ENCODE assay signal across 8 mouse cellular contexts in genomic region chr16:87697707-87698365, GRCm38 (mm10). TPM values are rescaled to one million over a fixed set of nuclear protein-coding genes. Genes with fewer than 3 reads are reported as not detected.
DNase-seq lines count a peak whose midpoint lies in the region; ATAC-seq lines count a peak whose summit lies in the region.

No protein-coding gene starts in this region.

- H3K27me3 ChIP-seq in kidney, embryonic 16.5 days (ENCODE audit: insufficient read depth, low read length), result no peaks in the 10 kb centered on the region
- H3K27me3 ChIP-seq in embryonic facial prominence, embryonic 10.5 days (replicated peaks; ENCODE audit: low read depth, poor library complexity, severe bottlenecking), result peaks cover 9% of the 10 kb centered on the region; the same call in 1 of the 2 replicates
- H3K27me3 ChIP-seq in hindbrain, embryonic 16.5 days (replicated peaks; ENCODE audit: control insufficient read depth, insufficient read depth, low read length), result no peaks in the 10 kb centered on the region
- no peaks in the 10 kb centered on the region for H3K27me3 ChIP-seq in midbrain, embryonic 16.5 days (ENCODE audit: control insufficient read depth, insufficient read depth, low read depth, low read length)

- H3K27ac ChIP-seq in kidney, embryonic 16.5 days (ENCODE audit: low read length), result no peak overlapping the region
- H3K27ac ChIP-seq in embryonic facial prominence, embryonic 10.5 days (replicated peaks), result no peak overlapping the region; the same call in 1 of the 2 replicates
- 0 out of 2 replicates have a peak overlapping the region, but pooled peaks have one; percentile 12 for H3K27ac ChIP-seq in hindbrain, embryonic 16.5 days (ENCODE audit: low read depth, low read length)
- H3K27ac ChIP-seq in midbrain, embryonic 16.5 days (ENCODE audit: low read length), result peak overlapping the region; percentile 92

- DNase-seq in kidney, postnatal 14 days, result no peak
- no peak for DNase-seq in embryonic facial prominence, embryonic 10.5 days (ENCODE audit: low spot score)
- no peak for DNase-seq in natural killer cell, adult 2 months (ENCODE audit: low spot score in 2 of 2)
- no peak for DNase-seq in thymus, postnatal 36 days
- no peak for DNase-seq in cerebellum, postnatal 10 days

- 0 out of 2 replicates have a peak overlapping the region, but pooled peaks have one; percentile 97 for H3K9ac ChIP-seq in kidney, embryonic 16.5 days (replicated peaks; ENCODE audit: low read length)
- peak overlapping the region; percentile 93; the same call in 1 of the 2 replicates for H3K9ac ChIP-seq in hindbrain, embryonic 16.5 days (ENCODE audit: low read depth, low read length)
- peak overlapping the region; percentile 91 for H3K9ac ChIP-seq in midbrain, embryonic 16.5 days (ENCODE audit: low read depth, low read length)

- H3K4me1 ChIP-seq in kidney, embryonic 16.5 days (ENCODE audit: insufficient read depth, low read length), result peaks cover 21% of the 10 kb centered on the region
- peaks cover 29% of the 10 kb centered on the region for H3K4me1 ChIP-seq in embryonic facial prominence, embryonic 10.5 days
- peaks cover 9% of the 10 kb centered on the region for H3K4me1 ChIP-seq in hindbrain, embryonic 16.5 days (ENCODE audit: control insufficient read depth, insufficient read depth, low read depth, low read length)
- peaks cover 17% of the 10 kb centered on the region for H3K4me1 ChIP-seq in midbrain, embryonic 16.5 days (ENCODE audit: control insufficient read depth, insufficient read depth, low read length)

- H3K9me3 ChIP-seq in kidney, embryonic 16.5 days (ENCODE audit: low read length), result no peaks in the 10 kb centered on the region
- no peaks in the 10 kb centered on the region for H3K9me3 ChIP-seq in embryonic facial prominence, embryonic 10.5 days
- H3K9me3 ChIP-seq in hindbrain, embryonic 16.5 days (ENCODE audit: control insufficient read depth, low read length), result no peaks in the 10 kb centered on the region
- H3K9me3 ChIP-seq in midbrain, embryonic 16.5 days (replicated peaks; ENCODE audit: control insufficient read depth, low read length, poor library complexity, severe bottlenecking), result no peaks in the 10 kb centered on the region

- peak overlapping the region; percentile 79 for H3K4me2 ChIP-seq in kidney, embryonic 16.5 days (replicated peaks; ENCODE audit: low read depth, low read length)
- H3K4me2 ChIP-seq in hindbrain, embryonic 16.5 days (ENCODE audit: low read length), result peak overlapping the region; percentile 82
- H3K4me2 ChIP-seq in midbrain, embryonic 16.5 days (ENCODE audit: low read length), result peak overlapping the region; percentile 89

- 48% methylated on average over 16 of the region's 16 CpGs for WGBS in kidney, embryonic 16.5 days
- WGBS in embryonic facial prominence, embryonic 10.5 days, result 46% methylated on average over 16 of the region's 16 CpGs
- 39% methylated on average over 16 of the region's 16 CpGs for WGBS in hindbrain, embryonic 16.5 days
- 30% methylated on average over 16 of the region's 16 CpGs for WGBS in midbrain, embryonic 16.5 days

- H3K36me3 ChIP-seq in kidney, embryonic 16.5 days (ENCODE audit: insufficient read depth, low read length), result no peaks in the 10 kb centered on the region
- no peaks in the 10 kb centered on the region for H3K36me3 ChIP-seq in embryonic facial prominence, embryonic 10.5 days (replicated peaks)
- no peaks in the 10 kb centered on the region for H3K36me3 ChIP-seq in hindbrain, embryonic 16.5 days (ENCODE audit: control insufficient read depth, insufficient read depth, low read length)
- no peaks in the 10 kb centered on the region for H3K36me3 ChIP-seq in midbrain, embryonic 16.5 days (ENCODE audit: control insufficient read depth, insufficient read depth, low read length)

- H3K4me3 ChIP-seq in kidney, embryonic 16.5 days (ENCODE audit: low read length), result peak overlapping the region; percentile 89
- H3K4me3 ChIP-seq in embryonic facial prominence, embryonic 10.5 days, result peak overlapping the region; percentile 93
- peak overlapping the region; percentile 89 for H3K4me3 ChIP-seq in hindbrain, embryonic 16.5 days (ENCODE audit: low read length)
- H3K4me3 ChIP-seq in midbrain, embryonic 16.5 days (ENCODE audit: low read depth, low read length), result peak overlapping the region; percentile 92

- ATAC-seq in kidney, embryonic 16.5 days (ENCODE audit: low FRiP score, low TSS enrichment), result peak; percentile 3; the same call in 1 of the 2 replicates
- ATAC-seq in hindbrain, embryonic 16.5 days, result peak; percentile 8
- peak; percentile 18 for ATAC-seq in midbrain, embryonic 16.5 days

RNA-seq across cellular contexts. Expression of gene Bach1, which starts 0.9 kb away (rescaled TPM):
- 12.0 and 12.5 TPM in 2 replicates for polyA plus RNA-seq in kidney, embryonic 16.5 days (2015; fragmentation: Nextera tagmentation; extraction: Ambion mirVana)
- 14.1 and 14.4 TPM in 2 replicates for polyA plus RNA-seq in embryonic facial prominence, embryonic 10.5 days (2016; fragmentation: Nextera tagmentation; extraction: Ambion mirVana)
- 15.8 and 17.4 TPM in 2 replicates for polyA plus RNA-seq in hindbrain, embryonic 16.5 days (2015; fragmentation: Nextera tagmentation; extraction: Ambion mirVana)
- 14.3 and 15.9 TPM in 2 replicates for polyA plus RNA-seq in midbrain, embryonic 16.5 days (2015; fragmentation: Nextera tagmentation; extraction: Ambion mirVana)

Comparison
In these comparisons a context has a peak if more than half of its experiments do, and no peak if none do; other contexts are left out.
1. H3K27ac ChIP-seq: peak in hindbrain, embryonic 16.5 days (single experiment) and midbrain, embryonic 16.5 days (single experiment); none in kidney, embryonic 16.5 days (single experiment) and embryonic facial prominence, embryonic 10.5 days (single experiment).
2. Peak in every context shown above with its lines, with median percentiles within 50 percentile points of each other: ATAC-seq, H3K4me2 ChIP-seq, H3K4me3 ChIP-seq and H3K9ac ChIP-seq.